Mouse (Mus musculus): Measurements from ENCODE around the gene Faf2.
"Not testable (repeated sequence)": the region's sequence is repeated elsewhere in the genome, so short reads cannot be mapped to it uniquely, and the experiment has no call there.

Faf2 gene

GRCm38 (mm10) chr13:54605426-54605825 is 16.2 kb upstream of the Faf2 start:
- CTCF ChIA-PET: interaction anchor here (0.6 to 0.7 kb wide), 2 partner anchors 83 to 188 kb away, joined by 3 to 7 read pairs; no protein-coding TSS in a partner anchor

GRCm38 (mm10) chr13:54607204-54607603 is 14.4 kb upstream of the Faf2 start:
- CTCF ChIA-PET: no interaction called here

- CTCF ChIA-PET: no interaction called here
Measured at GRCm38 (mm10) chr13:54608002-54608401, 13.6 kb upstream of the Faf2 start.

- CTCF ChIA-PET: no interaction called here
Measured at GRCm38 (mm10) chr13:54608666-54609065, 12.9 kb upstream of the Faf2 start.

- CTCF ChIA-PET: no interaction called here
Measured at GRCm38 (mm10) chr13:54609301-54609700, 12.3 kb upstream of the Faf2 start.

- CTCF ChIA-PET: no interaction called here
Measured at GRCm38 (mm10) chr13:54610613-54610971, 11.0 kb upstream of the Faf2 start.

GRCm38 (mm10) chr13:54610972-54611754 is 10.4 kb upstream of the Faf2 start, which contains the start of gene Cltb:
Cltb (minus strand) TSS chr13:54611344.
- CTCF ChIA-PET: interaction anchor here (0.9 to 1.0 kb wide), 2 partner anchors 19 to 35 kb away, joined by 3 to 5 read pairs; no protein-coding TSS in a partner anchor

GRCm38 (mm10) chr13:54613141-54613540 is 8.4 kb upstream of the Faf2 start:
- CTCF ChIA-PET: not testable (repeated sequence)

- CTCF ChIA-PET: interaction anchor here (0.8 to 1.0 kb wide), 2 partner anchors 12 to 122 kb away, joined by 4 read pairs; no protein-coding TSS in a partner anchor
Measured at GRCm38 (mm10) chr13:54616307-54616706, 5.3 kb upstream of the Faf2 start.

- CTCF ChIA-PET: interaction anchor here (1.0 kb wide), 1 partner anchor 13 kb away, joined by 4 read pairs; no protein-coding TSS in a partner anchor
Measured at GRCm38 (mm10) chr13:54616998-54617397, 4.6 kb upstream of the Faf2 start.

- CTCF ChIA-PET: interaction anchor here (1.0 kb wide), 1 partner anchor 11 kb away, joined by 3 read pairs; no protein-coding TSS in a partner anchor
Measured at GRCm38 (mm10) chr13:54621960-54622521, 457 bp downstream of the Faf2 start.

- CTCF ChIA-PET: no interaction called here
Measured at GRCm38 (mm10) chr13:54629128-54629527, 7.5 kb downstream of the Faf2 start.

- CTCF ChIA-PET: interaction anchor here (0.9 kb wide), 1 partner anchor 11 kb away, joined by 3 read pairs; the partner anchor contains the start of gene Faf2
Measured at GRCm38 (mm10) chr13:54632731-54633277, 11.2 kb downstream of the Faf2 start.

GRCm38 (mm10) chr13:54635011-54635410 is 13.4 kb downstream of the Faf2 start:
- CTCF ChIA-PET: no interaction called here

GRCm38 (mm10) chr13:54650461-54650860 is 28.9 kb downstream of the Faf2 start:
- CTCF ChIA-PET: no interaction called here

- CTCF ChIA-PET: no interaction called here
Measured at GRCm38 (mm10) chr13:54660877-54661276, 39.3 kb downstream of the Faf2 start.

GRCm38 (mm10) chr13:54661358-54661757 is 39.8 kb downstream of the Faf2 start:
- CTCF ChIA-PET: no interaction called here

- CTCF ChIA-PET: no interaction called here
Measured at GRCm38 (mm10) chr13:54663999-54664398, 42.4 kb downstream of the Faf2 start.

GRCm38 (mm10) chr13:54664509-54664908 is 42.9 kb downstream of the Faf2 start:
- CTCF ChIA-PET: no interaction called here

GRCm38 (mm10) chr13:54665062-54665461 is 43.5 kb downstream of the Faf2 start:
- CTCF ChIA-PET: interaction anchor here (0.7 kb wide), 1 partner anchor 50 kb away, joined by 3 read pairs; no protein-coding TSS in a partner anchor

GRCm38 (mm10) chr13:54670491-54670890 is 48.9 kb downstream of the Faf2 start:
- CTCF ChIA-PET: no interaction called here

- CTCF ChIA-PET: no interaction called here
Measured at GRCm38 (mm10) chr13:54675895-54676590, 54.5 kb downstream of the Faf2 start.

Data from spleen, embryonic (tissue).